Mouse (Mus musculus): ENCODE data around the gene Plagl1. TPM values are rescaled to one million over a fixed set of nuclear protein-coding genes. Genes with fewer than 3 reads are reported as not detected.

Plagl1 gene
- total and polyA plus RNA-seq, 3 experiments, result not detected

DNA sequence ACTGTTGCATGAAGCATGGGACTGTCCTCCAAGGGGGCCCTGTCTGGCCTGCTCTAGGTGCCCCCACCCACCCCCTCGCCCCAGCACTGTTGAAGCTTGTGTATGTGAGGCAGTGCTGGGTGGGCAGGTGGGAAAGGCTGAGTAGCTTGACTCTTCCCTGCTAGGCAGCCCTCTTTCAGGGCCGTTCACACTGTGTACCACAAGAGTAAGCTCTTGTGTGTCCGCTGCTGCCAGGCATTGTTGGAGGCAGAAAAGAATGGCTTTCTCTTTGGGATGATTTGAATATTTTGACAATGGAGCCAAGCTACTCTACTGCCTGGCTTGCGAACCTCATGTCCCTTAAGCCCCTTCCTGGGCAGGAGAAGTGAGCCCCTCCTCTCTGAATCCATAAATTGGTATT is 54.7 kb downstream of the Plagl1 start:
- no peaks in the 10 kb centered on the region for H3K9me3 ChIP-seq (replicated peaks; ENCODE audit: insufficient read depth, low read length)
- H3K27me3 ChIP-seq (ENCODE audit: control insufficient read depth in 1 of 2, insufficient read depth in 2 of 2, low read length in 2 of 2), result peaks cover 0 to 3% of the 10 kb centered on the region in 2 experiments; a peak in 2 of 4 replicates
- no peak for DNase-seq (ENCODE audit: low read depth, low spot score)
- H3K27ac ChIP-seq (ENCODE audit: control insufficient read depth, low read depth, low read length), result no peak overlapping the region
- TF ChIP-seq RCOR1 (IDR thresholded peaks at IDR 0.05; ENCODE audit: low read depth, low read length) (no peak), SMC3 (IDR thresholded peaks at IDR 0.05; ENCODE audit: low read depth, low read length) (no peak), ETS1 (IDR thresholded peaks at IDR 0.05; ENCODE audit: low read depth, low read length) (no peak), GABPA (IDR thresholded peaks at IDR 0.05; ENCODE audit: low read depth, low read length) (no peak), JUND (IDR thresholded peaks at IDR 0.05; ENCODE audit: low read depth, low read length) (no peak), MAX (IDR thresholded peaks at IDR 0.05; ENCODE audit: low read length) (no peak), MYB (IDR thresholded peaks at IDR 0.05; ENCODE audit: low read depth, low read length) (no peak), POLR2AphosphoS5 (IDR thresholded peaks at IDR 0.05; ENCODE audit: borderline replicate concordance, low read depth, low read length) (no peak), RAD21 (IDR thresholded peaks at IDR 0.05; ENCODE audit: low read depth, low read length) (no peak), BHLHE40 (IDR thresholded peaks at IDR 0.05; ENCODE audit: borderline replicate concordance, low read depth, low read length) (no peak), ZKSCAN1 (IDR thresholded peaks at IDR 0.05; ENCODE audit: low read depth, low read length) (no peak), E2F4 (IDR thresholded peaks at IDR 0.05; ENCODE audit: borderline replicate concordance, low read depth, low read length) (no peak), MYC (IDR thresholded peaks at IDR 0.05; ENCODE audit: low read depth, low read length) (no peak), CHD2 (IDR thresholded peaks at IDR 0.05; ENCODE audit: low read length) (no peak), CTCF (IDR thresholded peaks at IDR 0.05 in 2 of 3, conservative IDR thresholded peaks at IDR 0.05 in 1 of 3; ENCODE audit: control insufficient read depth in 1 of 3, insufficient read depth in 1 of 3, low read depth in 2 of 3, low read length in 3 of 3, poor library complexity in 1 of 3, severe bottlenecking in 1 of 3) (no peak), NRF1 (IDR thresholded peaks at IDR 0.05; ENCODE audit: insufficient read depth, low read depth, low read length, poor library complexity, severe bottlenecking) (no peak), CHD1 (IDR thresholded peaks at IDR 0.05; ENCODE audit: low read depth, low read length) (no peak), ELF1 (IDR thresholded peaks at IDR 0.05; ENCODE audit: low read depth, low read length) (no peak), HCFC1 (IDR thresholded peaks at IDR 0.05; ENCODE audit: low read depth, low read length) (no peak), MAZ (IDR thresholded peaks at IDR 0.05; ENCODE audit: low read depth, low read length) (no peak)
- H3K4me1 ChIP-seq (ENCODE audit: control insufficient read depth in 1 of 2, insufficient read depth in 2 of 2, low read length in 2 of 2), result no peaks in the 10 kb centered on the region
- no peaks in the 10 kb centered on the region for H3K79me2 ChIP-seq (ENCODE audit: control insufficient read depth, insufficient read depth, low read length, poor library complexity)
- H3K36me3 ChIP-seq (ENCODE audit: control insufficient read depth in 1 of 2, insufficient read depth in 2 of 2, low read length in 2 of 2), result no peaks in the 10 kb centered on the region
- no peak overlapping the region for H3K4me3 ChIP-seq (ENCODE audit: control insufficient read depth in 1 of 2, insufficient read depth in 1 of 2, low read depth in 2 of 2, low read length in 2 of 2)
- no peak overlapping the region for H3K9ac ChIP-seq (ENCODE audit: control insufficient read depth, low read depth, low read length, poor library complexity, severe bottlenecking)
